ENCODE assay signal across 1 mouse cellular context in the genomic region with DNA sequence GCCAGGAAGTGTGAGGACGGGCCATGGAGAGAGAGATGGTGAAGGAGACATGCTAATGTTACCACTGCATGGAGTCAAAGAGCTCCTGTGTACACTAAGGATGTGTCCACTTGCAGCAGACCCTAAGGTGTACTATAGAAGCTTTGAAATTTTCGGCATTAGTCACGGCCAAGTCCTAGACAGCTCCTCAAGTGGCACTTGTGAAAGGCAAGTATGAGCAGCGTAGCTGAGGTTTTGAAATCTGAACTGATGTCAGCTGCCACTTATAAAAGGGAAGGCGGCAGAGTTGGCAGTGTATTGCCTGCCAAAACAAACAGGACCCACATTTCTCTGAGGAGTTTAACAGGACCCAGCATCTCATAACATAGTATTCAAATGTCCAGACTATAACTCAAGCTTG.
TF ChIP-seq lines count a peak whose summit lies in the region.

No protein-coding gene starts in this region.

TF ChIP-seq in myocyte, 11 proteins besides CTCF, POLR2A, EP300 and RAD21 (continued from another document):
- TF ChIP-seq REST (IDR thresholded peaks at IDR 0.05; ENCODE audit: insufficient read depth, insufficient read length), result no peak
